Comparison of ENCODE assay signal across 8 mouse cellular contexts in the genomic region with DNA sequence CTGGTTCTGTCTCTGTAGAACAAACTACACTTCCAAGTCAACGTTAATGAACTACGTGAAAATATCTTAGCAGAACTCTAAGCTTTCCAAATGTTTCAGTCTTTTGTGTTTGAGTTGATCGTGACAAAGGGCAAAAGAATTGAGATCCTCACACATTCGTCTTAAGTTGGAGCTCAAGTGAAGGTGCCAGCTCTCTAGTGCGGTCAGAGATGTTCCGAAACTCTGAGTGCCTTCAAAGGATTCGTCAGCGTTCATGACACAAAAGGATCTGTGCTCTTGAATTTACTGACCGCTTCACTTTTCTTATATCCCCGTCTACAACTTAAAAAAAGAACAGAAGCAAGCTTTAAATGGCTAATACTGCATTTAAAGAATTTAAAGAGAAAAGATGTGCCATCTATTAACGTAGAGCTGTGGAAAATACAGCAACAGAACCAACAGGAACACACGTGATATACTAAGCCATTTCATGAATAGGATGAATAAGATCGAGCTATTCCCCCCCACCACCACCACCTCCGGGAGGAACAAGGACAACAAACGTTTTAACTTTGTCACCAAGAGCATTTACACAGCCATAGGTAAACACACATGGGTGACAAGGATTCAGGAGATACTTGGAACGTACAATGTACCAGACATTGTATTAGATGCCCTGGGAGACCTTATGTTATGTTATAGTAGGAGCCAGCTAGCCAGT. TPM values are rescaled to one million over a fixed set of nuclear protein-coding genes. Genes with fewer than 3 reads are reported as not detected.
DNase-seq lines count a peak whose midpoint lies in the region; ATAC-seq lines count a peak whose summit lies in the region.

No protein-coding gene starts in this region.

- H3K4me1 ChIP-seq in kidney, embryonic 15.5 days = peaks cover 32% of the 10 kb centered on the region
- peaks cover 20% of the 10 kb centered on the region for H3K4me1 ChIP-seq in forebrain, embryonic 14.5 days (ENCODE audit: control insufficient read depth, insufficient read depth, low read length)
- no peaks in the 10 kb centered on the region; the same call in 1 of the 2 replicates for H3K4me1 ChIP-seq in limb, embryonic 11.5 days (ENCODE audit: control insufficient read depth, insufficient read depth, low read length)
- H3K4me1 ChIP-seq in midbrain, embryonic 15.5 days = peaks cover 33% of the 10 kb centered on the region

- WGBS in kidney, embryonic 15.5 days = 2% methylated on average over 16 of the region's 16 CpGs
- WGBS in forebrain, embryonic 14.5 days = 1% methylated on average over 16 of the region's 16 CpGs
- WGBS in limb, embryonic 11.5 days = 4% methylated on average over 16 of the region's 16 CpGs
- WGBS in midbrain, embryonic 15.5 days = under 1% methylated on average over 16 of the region's 16 CpGs

- intact Hi-C loops in gastrocnemius, postnatal 14 days (cut with DNase I; ENCODE audit: low total_unique reads) = no loop called here
- intact Hi-C loops in left cerebral cortex, postnatal 25 days (cut with DNase I) = no loop called here

- ATAC-seq in kidney, embryonic 15.5 days (replicated peaks; ENCODE audit: low FRiP score) = no peak
- ATAC-seq in forebrain, embryonic 14.5 days = no peak; the same call in 1 of the 2 replicates
- no peak for ATAC-seq in limb, embryonic 11.5 days (ENCODE audit: insufficient number of reproducible peaks, low FRiP score, low TSS enrichment, low read depth)
- no peak for ATAC-seq in midbrain, embryonic 15.5 days (replicated peaks)

- DNase-seq in kidney, adult 8-10 months = no peak
- DNase-seq in T-cell, adult 2 months (ENCODE audit: low spot score) = peak; percentile 34
- DNase-seq in forebrain, embryonic 14.5 days (ENCODE audit: low spot score) = peak; percentile 69
- no peak for DNase-seq in limb, embryonic 11.5 days (ENCODE audit: low spot score)
- DNase-seq in gastrocnemius, postnatal 14 days = no peak
- DNase-seq in left cerebral cortex, postnatal 25 days (ENCODE audit: low spot score in 2 of 2) = no peak

- H3K4me2 ChIP-seq in kidney, embryonic 15.5 days = peak overlapping the region; percentile 60
- peak overlapping the region; percentile 61 for H3K4me2 ChIP-seq in forebrain, embryonic 14.5 days (ENCODE audit: low read length)
- H3K4me2 ChIP-seq in limb, embryonic 11.5 days (ENCODE audit: low read depth, severe bottlenecking) = peak overlapping the region; percentile 36
- H3K4me2 ChIP-seq in midbrain, embryonic 15.5 days = peak overlapping the region; percentile 50

- no peaks in the 10 kb centered on the region for H3K36me3 ChIP-seq in kidney, embryonic 15.5 days
- H3K36me3 ChIP-seq in forebrain, embryonic 14.5 days (ENCODE audit: control insufficient read depth, insufficient read depth, low read length) = no peaks in the 10 kb centered on the region
- no peaks in the 10 kb centered on the region for H3K36me3 ChIP-seq in limb, embryonic 11.5 days (ENCODE audit: control insufficient read depth, insufficient read depth, low read length)
- H3K36me3 ChIP-seq in midbrain, embryonic 15.5 days (replicated peaks) = no peaks in the 10 kb centered on the region

- H3K27ac ChIP-seq in kidney, embryonic 15.5 days = peak overlapping the region; percentile 100
- peak overlapping the region; percentile 99 for H3K27ac ChIP-seq in forebrain, embryonic 14.5 days (ENCODE audit: low read depth, low read length)
- H3K27ac ChIP-seq in limb, embryonic 11.5 days (replicated peaks; ENCODE audit: low read depth, low read length) = peak overlapping the region; percentile 98
- peak overlapping the region; percentile 99 for H3K27ac ChIP-seq in midbrain, embryonic 15.5 days

- H3K27me3 ChIP-seq in kidney, embryonic 15.5 days = no peaks in the 10 kb centered on the region
- no peaks in the 10 kb centered on the region for H3K27me3 ChIP-seq in forebrain, embryonic 14.5 days (replicated peaks; ENCODE audit: control insufficient read depth, insufficient read depth, low read length)
- H3K27me3 ChIP-seq in limb, embryonic 11.5 days (ENCODE audit: control insufficient read depth, insufficient read depth, low read length) = no peaks in the 10 kb centered on the region
- H3K27me3 ChIP-seq in midbrain, embryonic 15.5 days (replicated peaks) = no peaks in the 10 kb centered on the region

- H3K9ac ChIP-seq in kidney, embryonic 15.5 days = peak overlapping the region; percentile 55
- peak overlapping the region; percentile 74 for H3K9ac ChIP-seq in forebrain, embryonic 14.5 days (ENCODE audit: low read length)
- peak overlapping the region; percentile 72 for H3K9ac ChIP-seq in limb, embryonic 11.5 days (ENCODE audit: low read length)
- H3K9ac ChIP-seq in midbrain, embryonic 15.5 days = peak overlapping the region; percentile 63

- H3K4me3 ChIP-seq in kidney, embryonic 15.5 days (replicated peaks) = peak overlapping the region; percentile 56
- H3K4me3 ChIP-seq in forebrain, embryonic 14.5 days (ENCODE audit: low read depth, low read length) = peak overlapping the region; percentile 51
- peak overlapping the region; percentile 36 for H3K4me3 ChIP-seq in limb, embryonic 11.5 days (ENCODE audit: low read depth, low read length)
- peak overlapping the region; percentile 63 for H3K4me3 ChIP-seq in midbrain, embryonic 15.5 days

- H3K9me3 ChIP-seq in kidney, embryonic 15.5 days (replicated peaks) = no peaks in the 10 kb centered on the region
- no peaks in the 10 kb centered on the region for H3K9me3 ChIP-seq in forebrain, embryonic 14.5 days (replicated peaks; ENCODE audit: control insufficient read depth, low read length)
- H3K9me3 ChIP-seq in limb, embryonic 11.5 days (ENCODE audit: control insufficient read depth, low read length) = no peaks in the 10 kb centered on the region
- H3K9me3 ChIP-seq in midbrain, embryonic 15.5 days = no peaks in the 10 kb centered on the region

RNA-seq across cellular contexts. Expression of gene Tmpo, which starts 1.3 kb away (rescaled TPM):
- 228 and 250 TPM in 2 replicates for polyA plus RNA-seq in kidney, embryonic 15.5 days (2015; fragmentation: Nextera tagmentation; extraction: Ambion mirVana)
- 157 and 165 TPM in 2 replicates for polyA plus RNA-seq in forebrain, embryonic 14.5 days (2014; fragmentation: Nextera tagmentation; extraction: Ambion mirVana)
- polyA plus RNA-seq in limb, embryonic 11.5 days (2014; fragmentation: Nextera tagmentation; extraction: Ambion mirVana) = 359 and 371 TPM in 2 replicates
- polyA plus RNA-seq in midbrain, embryonic 15.5 days (2015; fragmentation: Nextera tagmentation; extraction: Ambion mirVana) = 106 and 110 TPM in 2 replicates
- total RNA-seq in gastrocnemius, postnatal 14 days (2021) = 10 to 100 TPM; 56.9 to 66.7 TPM
- 10 to 100 TPM; 39.7 to 41.5 TPM for total RNA-seq in left cerebral cortex, postnatal 25 days (2021)

RNA-seq across cellular contexts. Expression of gene Slc25a3, which starts 58.6 kb away (rescaled TPM):
- 557 and 573 TPM in 2 replicates for polyA plus RNA-seq in kidney, embryonic 15.5 days (2015; fragmentation: Nextera tagmentation; extraction: Ambion mirVana)
- 489 and 493 TPM in 2 replicates for polyA plus RNA-seq in forebrain, embryonic 14.5 days (2014; fragmentation: Nextera tagmentation; extraction: Ambion mirVana)
- 450 and 461 TPM in 2 replicates for polyA plus RNA-seq in limb, embryonic 11.5 days (2014; fragmentation: Nextera tagmentation; extraction: Ambion mirVana)
- 542 and 550 TPM in 2 replicates for polyA plus RNA-seq in midbrain, embryonic 15.5 days (2015; fragmentation: Nextera tagmentation; extraction: Ambion mirVana)
- 1,000 to 10,000 TPM in 1 of 2 experiments, 100 to 1,000 TPM in 1; 888 to 1,041 TPM for total RNA-seq in gastrocnemius, postnatal 14 days (2021)
- 100 to 1,000 TPM; 546 TPM for total RNA-seq in left cerebral cortex, postnatal 25 days (2021)

Comparison
In these comparisons a context has a peak if more than half of its experiments do, and no peak if none do; other contexts are left out.
1. DNase-seq: peak in T-cell, adult 2 months (single experiment) and forebrain, embryonic 14.5 days (single experiment); none in kidney, adult 8-10 months (0 of 2), limb, embryonic 11.5 days (single experiment), gastrocnemius, postnatal 14 days (single experiment) and left cerebral cortex, postnatal 25 days (0 of 2).
2. Peak in every context shown above with its lines, with median percentiles within 50 percentile points of each other: H3K27ac ChIP-seq, H3K4me2 ChIP-seq, H3K4me3 ChIP-seq and H3K9ac ChIP-seq.